ENCODE assay signal across 27 mouse cellular contexts in the genomic region with DNA sequence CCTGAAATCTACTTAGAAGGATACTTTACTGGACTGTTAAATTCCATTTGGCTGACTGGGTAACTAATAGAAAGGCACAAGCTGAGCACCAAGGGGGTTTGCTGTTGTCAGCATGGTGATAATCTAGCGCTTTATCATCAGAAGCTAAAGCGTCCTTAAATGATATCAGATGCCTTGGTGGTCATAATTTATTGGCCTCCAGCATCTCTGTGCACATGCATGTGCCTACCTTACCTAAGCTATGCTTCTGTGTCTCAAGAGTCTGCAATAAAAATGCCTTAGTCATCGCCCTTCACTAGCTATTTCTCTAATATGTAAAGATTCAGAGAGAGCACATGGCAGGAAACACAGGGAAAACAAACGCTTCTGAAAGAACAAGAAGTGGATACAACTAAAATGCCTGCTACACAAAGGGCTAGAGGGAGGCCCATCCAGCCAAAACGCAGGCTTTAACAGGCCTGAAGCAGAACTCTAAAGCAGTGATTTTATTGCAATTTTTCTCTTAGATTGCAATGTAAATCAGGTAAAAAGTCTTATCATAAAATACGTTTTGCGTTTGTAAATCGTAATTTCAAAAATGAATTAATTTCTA.
DNase-seq lines count a peak whose midpoint lies in the region; ATAC-seq and TF ChIP-seq lines count a peak whose summit lies in the region.
"Had no signal": no experiment of that assay in that cellular context is flagged by ENCODE, and none has a peak within 500 bp of the region (broad histone marks: within the 10 kb centered on the region; RNA-seq: fewer than 3 reads in every experiment).

No protein-coding gene starts in this region.

- ATAC-seq in hindbrain, embryonic 15.5 days (ENCODE audit: low FRiP score, low read depth), result no peak
- ATAC-seq in forebrain, embryonic 14.5 days, result 0 out of 2 replicates have a peak, but pooled peaks have one; percentile 41
- ATAC-seq in neural tube, embryonic 14.5 days (ENCODE audit: low read depth), result peak; percentile 54
- ATAC-seq: hindbrain, postnatal 0 days; intestine, embryonic 16.5 days; liver, postnatal 0 days had no signal

- no peak for TF ChIP-seq CTCF in brain, embryonic 14.5 days (IDR thresholded peaks at IDR 0.05; ENCODE audit: borderline replicate concordance, extremely low read depth, insufficient read depth, insufficient read length)

- H3K9ac ChIP-seq in hindbrain, embryonic 15.5 days, result no peak overlapping the region
- no peak overlapping the region for H3K9ac ChIP-seq in forebrain, embryonic 14.5 days (ENCODE audit: low read length)
- H3K9ac ChIP-seq in neural tube, embryonic 14.5 days (replicated peaks; ENCODE audit: low read depth, low read length), result no peak overlapping the region
- H3K9ac ChIP-seq: heart, embryonic 15.5 days; liver, postnatal 0 days; midbrain, embryonic 12.5 days; neural tube, embryonic 12.5 days had no signal

- no peak overlapping the region for H3K4me3 ChIP-seq in hindbrain, embryonic 15.5 days
- no peak overlapping the region for H3K4me3 ChIP-seq in hindbrain, embryonic 10.5 days
- H3K4me3 ChIP-seq in forebrain, embryonic 14.5 days (ENCODE audit: low read depth, low read length), result no peak overlapping the region
- H3K4me3 ChIP-seq in neural tube, embryonic 14.5 days (ENCODE audit: low read depth, low read length), result no peak overlapping the region
- H3K4me3 ChIP-seq in heart, embryonic 10.5 days, result no peak overlapping the region
- H3K4me3 ChIP-seq: heart, adult 2 months; heart, embryonic 15.5 days; midbrain, embryonic 12.5 days; neural tube, embryonic 12.5 days had no signal

- WGBS in hindbrain, embryonic 15.5 days, result 72% methylated on average over 8 of the region's 8 CpGs
- WGBS in hindbrain, embryonic 10.5 days, result 82% methylated on average over 8 of the region's 8 CpGs
- 62% methylated on average over 8 of the region's 8 CpGs for WGBS in forebrain, embryonic 14.5 days
- 66% methylated on average over 8 of the region's 8 CpGs for WGBS in neural tube, embryonic 14.5 days
- WGBS in heart, embryonic 10.5 days, result 80% methylated on average over 8 of the region's 8 CpGs

- H3K9me3 ChIP-seq in hindbrain, embryonic 15.5 days, result no peaks in the 10 kb centered on the region
- no peaks in the 10 kb centered on the region for H3K9me3 ChIP-seq in hindbrain, embryonic 10.5 days
- H3K9me3 ChIP-seq in forebrain, embryonic 14.5 days (replicated peaks; ENCODE audit: control insufficient read depth, low read length), result no peaks in the 10 kb centered on the region
- no peaks in the 10 kb centered on the region for H3K9me3 ChIP-seq in neural tube, embryonic 14.5 days (ENCODE audit: control insufficient read depth, low read length)
- H3K9me3 ChIP-seq in heart, embryonic 10.5 days, result no peaks in the 10 kb centered on the region
- H3K9me3 ChIP-seq: G1E; heart, embryonic 15.5 days; midbrain, embryonic 12.5 days; neural tube, embryonic 12.5 days had no signal

- H3K27me3 ChIP-seq in hindbrain, embryonic 15.5 days, result no peaks in the 10 kb centered on the region
- H3K27me3 ChIP-seq in hindbrain, embryonic 10.5 days (ENCODE audit: insufficient read depth, poor library complexity, severe bottlenecking), result no peaks in the 10 kb centered on the region
- no peaks in the 10 kb centered on the region for H3K27me3 ChIP-seq in forebrain, embryonic 14.5 days (replicated peaks; ENCODE audit: control insufficient read depth, insufficient read depth, low read length)
- H3K27me3 ChIP-seq in neural tube, embryonic 14.5 days (ENCODE audit: control insufficient read depth, insufficient read depth, low read length), result no peaks in the 10 kb centered on the region
- no peaks in the 10 kb centered on the region for H3K27me3 ChIP-seq in heart, embryonic 10.5 days (ENCODE audit: insufficient read depth, poor library complexity, severe bottlenecking)
- H3K27me3 ChIP-seq: CH12.LX; heart, embryonic 15.5 days; midbrain, embryonic 12.5 days; neural tube, embryonic 12.5 days had no signal

- DNase-seq in hindbrain, embryonic 10.5 days (ENCODE audit: low spot score), result no peak
- DNase-seq in brain, embryonic 14.5 days (ENCODE audit: low read depth), result peak; percentile 44
- DNase-seq in forebrain, embryonic 14.5 days (ENCODE audit: low spot score), result peak; percentile 22
- DNase-seq in heart, embryonic 10.5 days (ENCODE audit: low spot score), result no peak
- DNase-seq in left cerebral cortex, postnatal 10 days (ENCODE audit: extremely low spot score in 1 of 2, low spot score in 2 of 2), result no peak
- DNase-seq: adrenal gland, adult 2 months; B cell, adult 2 months; cerebellum, adult 2 months; cerebellum, postnatal 25 days; gastrocnemius, postnatal 36 days; heart, adult 2 months; heart, postnatal 36 days; kidney, adult 9 months; kidney, postnatal 14 days; liver, postnatal 0 days; lung, postnatal 14 days; thymus, adult 2 months had no signal

- TF ChIP-seq POLR2A in brain, embryonic 14.5 days (IDR thresholded peaks at IDR 0.05; ENCODE audit: borderline replicate concordance, extremely low read depth, insufficient read depth, insufficient read length, poor library complexity, severe bottlenecking), result no peak

- no peaks in the 10 kb centered on the region for H3K36me3 ChIP-seq in hindbrain, embryonic 15.5 days
- H3K36me3 ChIP-seq in hindbrain, embryonic 10.5 days, result no peaks in the 10 kb centered on the region
- no peaks in the 10 kb centered on the region for H3K36me3 ChIP-seq in forebrain, embryonic 14.5 days (ENCODE audit: control insufficient read depth, insufficient read depth, low read length)
- H3K36me3 ChIP-seq in neural tube, embryonic 14.5 days (ENCODE audit: control insufficient read depth, insufficient read depth, low read length), result no peaks in the 10 kb centered on the region
- H3K36me3 ChIP-seq in heart, embryonic 10.5 days, result no peaks in the 10 kb centered on the region
- H3K36me3 ChIP-seq: G1E; heart, embryonic 15.5 days; midbrain, embryonic 12.5 days; neural tube, embryonic 12.5 days had no signal

- peak overlapping the region; percentile 18; the same call in 1 of the 2 replicates for H3K27ac ChIP-seq in hindbrain, embryonic 15.5 days (replicated peaks)
- H3K27ac ChIP-seq in hindbrain, embryonic 10.5 days, result no peak overlapping the region
- H3K27ac ChIP-seq in forebrain, embryonic 14.5 days (ENCODE audit: low read depth, low read length), result 0 out of 2 replicates have a peak overlapping the region, but pooled peaks have one; percentile 9
- H3K27ac ChIP-seq in neural tube, embryonic 14.5 days (ENCODE audit: low read depth, low read length), result no peak overlapping the region; the same call in 1 of the 2 replicates
- no peak overlapping the region for H3K27ac ChIP-seq in heart, embryonic 10.5 days
- H3K27ac ChIP-seq: heart, adult 2 months; heart, embryonic 15.5 days; hindbrain, postnatal 0 days; midbrain, embryonic 12.5 days; neural tube, embryonic 12.5 days; stomach, postnatal 0 days had no signal

- H3K4me1 ChIP-seq in hindbrain, embryonic 15.5 days (replicated peaks), result peaks cover 5% of the 10 kb centered on the region; the same call in 1 of the 2 replicates
- H3K4me1 ChIP-seq in hindbrain, embryonic 10.5 days (replicated peaks), result no peaks in the 10 kb centered on the region
- H3K4me1 ChIP-seq in forebrain, embryonic 14.5 days (ENCODE audit: control insufficient read depth, insufficient read depth, low read length), result no peaks in the 10 kb centered on the region; the same call in 1 of the 2 replicates
- H3K4me1 ChIP-seq in neural tube, embryonic 14.5 days (ENCODE audit: control insufficient read depth, insufficient read depth, low read length), result no peaks in the 10 kb centered on the region
- H3K4me1 ChIP-seq in heart, embryonic 10.5 days, result no peaks in the 10 kb centered on the region
- H3K4me1 ChIP-seq: heart, embryonic 15.5 days; neural tube, embryonic 12.5 days had no signal

- intact Hi-C loops in left cerebral cortex, postnatal 10 days (cut with DNase I), result no loop called here

- H3K4me2 ChIP-seq in hindbrain, embryonic 15.5 days, result no peak overlapping the region
- H3K4me2 ChIP-seq in forebrain, embryonic 14.5 days (ENCODE audit: low read length), result no peak overlapping the region
- no peak overlapping the region for H3K4me2 ChIP-seq in neural tube, embryonic 14.5 days (ENCODE audit: low read depth, low read length)
- H3K4me2 ChIP-seq: heart, embryonic 15.5 days; midbrain, embryonic 12.5 days; neural tube, embryonic 12.5 days had no signal

Comparison
In these comparisons a context has a peak if more than half of its experiments do, and no peak if none do; other contexts are left out.
1. H3K27ac ChIP-seq: peak in hindbrain, embryonic 15.5 days (single experiment) and forebrain, embryonic 14.5 days (single experiment); none in hindbrain, embryonic 10.5 days (single experiment), neural tube, embryonic 14.5 days (single experiment) and heart, embryonic 10.5 days (single experiment).
2. DNase-seq: peak in brain, embryonic 14.5 days (single experiment) and forebrain, embryonic 14.5 days (single experiment); none in hindbrain, embryonic 10.5 days (single experiment), heart, embryonic 10.5 days (single experiment) and left cerebral cortex, postnatal 10 days (0 of 2).